Mouse (Mus musculus) lung, embryonic 15.5 days (tissue): ENCODE results near the gene Cphx2. TPM values are rescaled to one million over a fixed set of nuclear protein-coding genes. Genes with fewer than 3 reads are reported as not detected.
"Not testable (repeated sequence)": the region's sequence is repeated elsewhere in the genome, so short reads cannot be mapped to it uniquely, and the experiment has no call there.

Source experiments
- ATAC-seq: fragments of 200-750 bp; cut with Nextera tagmentation; 2 replicates; pipeline ENCODE4 v1.8.0; 2017; ENCODE audit warnings: moderate number of reproducible peaks, borderline replicate concordance; ENCODE audit not compliant: low FRiP score, low TSS enrichment; ENCODE audit errors: extremely low read depth
- H3K27ac ChIP-seq: fragments of 300-500 bp; sonication (generic); 2 replicates; pipeline ENCODE4 v1.5.1; 2015; ENCODE audit warnings: moderate library complexity, mild to moderate bottlenecking, inconsistent platforms
- H3K27me3 ChIP-seq: fragments of 300-500 bp; sonication (generic); 2 replicates; pipeline ENCODE4 v1.6.1; 2015; ENCODE audit warnings: inconsistent platforms
- H3K36me3 ChIP-seq: fragments of 300-500 bp; sonication (generic); 2 replicates; pipeline ENCODE4 v1.6.1; 2015; ENCODE audit warnings: inconsistent platforms
- H3K4me1 ChIP-seq: fragments of 300-500 bp; sonication (generic); 2 replicates; pipeline ENCODE4 v1.6.1; 2015; ENCODE audit warnings: inconsistent platforms
- H3K4me2 ChIP-seq: fragments of 300-500 bp; sonication (generic); 2 replicates; pipeline ENCODE4 v1.6.1; 2015; ENCODE audit warnings: inconsistent platforms, mild to moderate bottlenecking, moderate library complexity
- H3K4me3 ChIP-seq: fragments of 300-500 bp; sonication (generic); 2 replicates; pipeline ENCODE4 v1.5.1; 2015; ENCODE audit warnings: mild to moderate bottlenecking, inconsistent platforms
- H3K9ac ChIP-seq: fragments of 300-500 bp; sonication (generic); 2 replicates; pipeline ENCODE4 v1.6.1; 2015; ENCODE audit warnings: inconsistent platforms
- H3K9me3 ChIP-seq: fragments of 300-500 bp; sonication (generic); 2 replicates; pipeline ENCODE4 v1.6.1; 2016; ENCODE audit warnings: inconsistent platforms
- WGBS: fragments of 180-500 bp; shearing (Covaris S2); methylation state at CpG from one replicate; pipeline ENCODE4 v1.1.7; 2015; 5-methylcytosine and 5-hydroxymethylcytosine counted together
- polyA plus RNA-seq: library from polyadenylated mRNA; unstranded; fragments of >200 nt; fragmentation: Nextera tagmentation; extraction: Ambion mirVana; gene quantifications from 2 replicates; pipeline ENCODE4 v1.2.1, GENCODE M21; 2015

Cphx2 gene
- polyA plus RNA-seq, 1 experiment from 2014 or later = not detected

GRCm38 (mm10) chr14:26081997-26082396 lies 681 bp downstream of the Cphx2 start, which contains the start of gene Cphx3:
Gene Cphx3, plus strand, starts transcription at chr14:26082297.
- not testable (repeated sequence) for H3K27ac ChIP-seq, H3K4me1 ChIP-seq, ATAC-seq, H3K27me3 ChIP-seq, H3K9me3 ChIP-seq, H3K4me2 ChIP-seq, H3K36me3 ChIP-seq, H3K4me3 ChIP-seq, H3K9ac ChIP-seq
- WGBS = no CpG with 5 or more reads among the region's 1 CpGs

- not testable (repeated sequence) for H3K27ac ChIP-seq, H3K9ac ChIP-seq, H3K4me3 ChIP-seq, H3K4me2 ChIP-seq, H3K27me3 ChIP-seq, H3K4me1 ChIP-seq, ATAC-seq, H3K36me3 ChIP-seq, H3K9me3 ChIP-seq
- WGBS = no CpG with 5 or more reads among the region's 3 CpGs
Observed at GRCm38 (mm10) chr14:26097622-26098021, 16.3 kb downstream of the Cphx2 start.

- H3K4me2 ChIP-seq, H3K4me3 ChIP-seq, H3K27me3 ChIP-seq, H3K4me1 ChIP-seq, ATAC-seq, H3K9ac ChIP-seq, H3K36me3 ChIP-seq, H3K9me3 ChIP-seq, H3K27ac ChIP-seq: not testable (repeated sequence)
- no CpG with 5 or more reads among the region's 7 CpGs for WGBS
Observed at GRCm38 (mm10) chr14:26118150-26118549, 36.8 kb downstream of the Cphx2 start, which contains the start of gene Duxbl2. Gene Duxbl2, plus strand, starts transcription at chr14:26118349.

GRCm38 (mm10) chr14:26118550-26119000 lies 37.3 kb downstream of the Cphx2 start:
- not testable (repeated sequence) for H3K27me3 ChIP-seq, H3K9me3 ChIP-seq, H3K4me3 ChIP-seq, H3K4me1 ChIP-seq, H3K27ac ChIP-seq, H3K9ac ChIP-seq, H3K4me2 ChIP-seq, H3K36me3 ChIP-seq
- ATAC-seq = peak; percentile 89; the same call in 1 of the 2 replicates
- no CpG with 5 or more reads among the region's 18 CpGs for WGBS

- not testable (repeated sequence) for H3K4me3 ChIP-seq, H3K36me3 ChIP-seq, H3K9me3 ChIP-seq, H3K27ac ChIP-seq, H3K4me1 ChIP-seq, H3K9ac ChIP-seq, ATAC-seq, H3K27me3 ChIP-seq, H3K4me2 ChIP-seq
- WGBS = no CpG with 5 or more reads among the region's 7 CpGs
Observed at GRCm38 (mm10) chr14:26119095-26119494, 37.8 kb downstream of the Cphx2 start.

Other genes starting within 250 kb of the Cphx2 start
- 23.3 and 26.1 TPM in 2 replicates for gene Anxa11, start 239.4 kb upstream of the Cphx2 start, polyA plus RNA-seq
- 2.5 and 2.7 TPM in 2 replicates for gene Plac9a, start 178.4 kb upstream of the Cphx2 start, polyA plus RNA-seq
- 3.0 and 3.6 TPM in 2 replicates for gene Tmem254a, start 153.8 kb upstream of the Cphx2 start, polyA plus RNA-seq
- not detected in 2 replicates for gene Cphx1, start 143.2 kb upstream of the Cphx2 start, polyA plus RNA-seq
- 1.3 and 2.3 TPM in 2 replicates for gene Duxbl1, start 102.9 kb upstream of the Cphx2 start, polyA plus RNA-seq
- gene Gm9780, start 38.8 kb upstream of the Cphx2 start, polyA plus RNA-seq = 60.0 and 62.6 TPM in 2 replicates
- 39.1 and 42.6 TPM in 2 replicates for gene Tmem254c, start 14.2 kb upstream of the Cphx2 start, polyA plus RNA-seq
- gene Cphx3, start 781 bp downstream of the Cphx2 start, polyA plus RNA-seq = not detected in 2 replicates
- gene Duxbl2, start 36.8 kb downstream of the Cphx2 start, polyA plus RNA-seq = 0.34 and 0.52 TPM in 2 replicates
- gene Plac9b, start 101.0 kb downstream of the Cphx2 start, polyA plus RNA-seq = 64.6 and 69.3 TPM in 2 replicates
- 34.7 and 38.1 TPM in 2 replicates for gene Tmem254b, start 125.5 kb downstream of the Cphx2 start, polyA plus RNA-seq
- 1.7 and 1.8 TPM in 2 replicates for gene Duxbl3, start 176.4 kb downstream of the Cphx2 start, polyA plus RNA-seq